Mouse (Mus musculus) heart, postnatal 36 days (tissue): ENCODE measurements at regions not wholly inside any gene's neighbourhood (a gene's known extent, or its start where the extent isn't known, plus 50 kb on each side); places are given as distances from the start of the nearest gene placed in this dataset.

Source experiments
- DNase-seq, 2 experiments: peaks; one replicate each; pipeline ENCODE4 v3.0.0; 2021 to 2022
- intact Hi-C: fragments of 180-260 bp; cut with DNase I; formaldehyde crosslinking; loops from one replicate; pipeline ENCODE4 v1.15.1; 2025

DNA sequence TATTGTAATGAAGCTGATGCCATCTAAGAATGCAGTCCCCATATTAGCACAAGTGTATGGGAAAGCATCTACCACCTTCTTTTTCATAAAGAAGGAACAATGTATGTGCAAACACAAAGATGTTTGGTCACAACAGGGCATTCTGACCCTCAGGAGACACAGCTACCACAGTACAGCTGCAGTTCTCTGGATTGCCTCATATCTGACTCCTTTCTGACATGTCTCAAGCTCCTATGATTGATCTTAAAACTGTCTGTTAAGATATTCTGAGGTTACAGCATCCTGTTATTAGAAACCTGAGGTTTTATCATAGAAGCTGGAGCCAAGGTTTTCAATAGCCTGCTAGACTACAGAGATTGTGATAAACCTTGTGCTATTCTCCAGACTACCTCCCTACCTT is 813.0 kb downstream of the Ryr2 start:
- no peak for DNase-seq
- intact Hi-C loops: no loop called here

- intact Hi-C loops: no loop called here
- no peak for DNase-seq
Observed at GRCm38 (mm10) chr13:11273896-11274295, 832.8 kb downstream of the Ryr2 start.

- intact Hi-C loops: no loop called here
- peak; percentile 29 to 41 for DNase-seq
Observed at GRCm38 (mm10) chr13:11268673-11269340, 837.9 kb downstream of the Ryr2 start.

GRCm38 (mm10) chr13:11247541-11247940 is 859.2 kb downstream of the Ryr2 start:
- DNase-seq: no peak
- intact Hi-C loops: no loop called here

- intact Hi-C loops: no loop called here
- DNase-seq: no peak
Observed at GRCm38 (mm10) chr13:11216671-11217330, 856.2 kb upstream of the Chrm3 start.

DNA sequence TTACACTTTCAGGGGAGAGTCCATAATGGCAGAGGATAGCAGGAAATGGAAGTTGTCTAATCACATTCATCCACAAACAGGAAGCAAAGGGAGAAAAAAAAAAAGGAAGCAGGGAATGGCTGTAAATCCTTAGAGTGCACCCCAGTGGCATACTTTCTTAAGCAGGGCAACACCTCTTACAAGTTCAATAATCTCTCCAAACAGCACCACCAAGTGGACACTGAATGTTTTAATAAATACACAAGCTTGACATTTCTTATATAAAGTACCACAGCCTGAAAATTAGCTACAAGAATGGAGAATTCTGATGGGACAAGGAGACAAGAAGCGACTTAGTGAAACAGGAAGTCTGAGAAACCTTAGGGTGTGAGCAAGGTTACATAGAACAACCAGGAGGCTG is 849.5 kb upstream of the Chrm3 start:
- intact Hi-C loops: no loop called here
- no peak for DNase-seq

DNA sequence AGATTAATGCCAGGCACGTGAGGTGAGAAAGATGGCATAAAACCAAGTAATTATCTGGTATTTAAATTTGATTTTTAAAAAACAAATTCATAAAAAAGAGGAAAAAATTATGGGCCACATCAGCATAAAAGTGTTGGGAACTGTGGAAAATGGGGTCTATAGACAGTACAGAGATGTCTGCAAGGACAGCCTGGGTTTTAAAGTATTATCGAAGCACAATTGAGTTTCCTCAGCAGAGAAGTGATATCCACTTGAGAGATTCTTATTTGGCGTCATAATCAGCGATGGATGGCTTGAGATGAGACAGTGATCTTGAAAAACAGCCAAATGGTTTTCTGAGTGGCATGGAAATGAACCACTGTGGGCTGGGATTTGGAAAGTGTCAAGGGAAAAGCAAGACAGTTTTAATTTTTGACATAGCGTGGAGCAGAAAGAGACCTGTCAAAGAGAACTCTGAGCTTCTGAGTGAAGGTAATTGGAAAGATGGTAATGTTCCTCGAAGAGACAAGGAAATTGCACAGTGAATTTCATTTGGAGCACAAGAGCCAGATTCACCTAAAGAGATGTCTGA is 844.7 kb upstream of the Chrm3 start:
- no peak for DNase-seq
- intact Hi-C loops: no loop called here

DNA sequence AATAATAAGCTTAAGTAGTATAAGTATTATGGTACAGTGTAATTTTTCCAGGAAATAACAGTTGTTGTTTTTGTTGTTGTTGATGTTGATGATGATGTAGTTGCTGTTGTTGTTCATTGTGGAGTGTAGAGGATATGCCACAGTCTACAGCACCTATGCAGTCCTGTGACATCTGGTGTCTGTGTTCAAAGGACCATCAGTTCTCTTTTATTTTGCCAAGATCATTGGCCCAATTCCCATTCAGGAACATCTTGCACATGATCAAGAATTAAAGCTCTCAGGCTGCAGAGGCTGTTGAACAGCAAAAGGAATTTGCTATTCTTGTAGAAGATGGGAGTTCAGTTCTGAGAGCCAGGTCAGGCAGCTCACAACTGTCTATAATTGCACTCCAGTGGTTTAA is 841.3 kb upstream of the Chrm3 start:
- DNase-seq: no peak
- intact Hi-C loops: no loop called here

GRCm38 (mm10) chr13:11192471-11192870 is 831.8 kb upstream of the Chrm3 start:
- intact Hi-C loops: no loop called here
- no peak for DNase-seq

DNA sequence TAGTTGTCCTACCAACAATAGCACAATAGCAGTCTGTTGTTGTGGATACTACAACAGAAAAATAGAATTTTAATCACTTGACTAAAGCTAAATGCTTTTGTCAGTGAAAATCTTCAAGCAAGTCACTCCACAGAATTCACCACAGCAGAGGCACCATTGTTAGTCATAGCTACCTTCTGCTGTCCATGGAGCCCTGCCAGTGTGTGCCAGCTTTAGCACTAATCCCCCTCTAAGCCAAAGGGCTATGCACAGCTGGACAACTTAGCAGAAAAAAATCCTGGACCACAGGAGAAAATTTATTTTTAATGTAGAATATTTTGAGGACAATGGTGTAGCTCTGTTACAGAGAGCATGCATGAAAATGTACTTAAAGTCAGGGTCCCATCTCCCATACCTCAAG is 820.5 kb upstream of the Chrm3 start:
- DNase-seq: no peak
- intact Hi-C loops: no loop called here

GRCm38 (mm10) chr13:11180356-11180755 is 819.7 kb upstream of the Chrm3 start:
- DNase-seq: no peak
- intact Hi-C loops: no loop called here

DNA sequence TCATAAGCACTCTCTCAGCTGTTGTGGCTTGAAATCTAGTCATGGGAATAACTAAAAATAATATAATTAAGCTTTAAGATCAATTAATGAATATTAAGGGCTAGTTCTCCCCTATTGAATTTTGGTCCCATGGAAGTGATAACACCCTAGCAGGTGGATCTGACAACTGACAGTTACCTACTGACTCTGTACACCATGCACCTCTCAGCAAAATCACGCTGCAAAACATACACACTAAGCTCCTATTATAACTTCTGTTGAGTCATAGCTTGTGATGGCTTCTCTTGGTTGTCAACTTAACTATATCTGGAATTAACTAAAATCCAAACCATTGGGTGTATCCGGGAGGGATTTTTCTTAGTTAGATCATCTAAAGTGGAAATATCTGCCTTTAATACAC is 817.9 kb upstream of the Chrm3 start:
- intact Hi-C loops: no loop called here
- DNase-seq: no peak

DNA sequence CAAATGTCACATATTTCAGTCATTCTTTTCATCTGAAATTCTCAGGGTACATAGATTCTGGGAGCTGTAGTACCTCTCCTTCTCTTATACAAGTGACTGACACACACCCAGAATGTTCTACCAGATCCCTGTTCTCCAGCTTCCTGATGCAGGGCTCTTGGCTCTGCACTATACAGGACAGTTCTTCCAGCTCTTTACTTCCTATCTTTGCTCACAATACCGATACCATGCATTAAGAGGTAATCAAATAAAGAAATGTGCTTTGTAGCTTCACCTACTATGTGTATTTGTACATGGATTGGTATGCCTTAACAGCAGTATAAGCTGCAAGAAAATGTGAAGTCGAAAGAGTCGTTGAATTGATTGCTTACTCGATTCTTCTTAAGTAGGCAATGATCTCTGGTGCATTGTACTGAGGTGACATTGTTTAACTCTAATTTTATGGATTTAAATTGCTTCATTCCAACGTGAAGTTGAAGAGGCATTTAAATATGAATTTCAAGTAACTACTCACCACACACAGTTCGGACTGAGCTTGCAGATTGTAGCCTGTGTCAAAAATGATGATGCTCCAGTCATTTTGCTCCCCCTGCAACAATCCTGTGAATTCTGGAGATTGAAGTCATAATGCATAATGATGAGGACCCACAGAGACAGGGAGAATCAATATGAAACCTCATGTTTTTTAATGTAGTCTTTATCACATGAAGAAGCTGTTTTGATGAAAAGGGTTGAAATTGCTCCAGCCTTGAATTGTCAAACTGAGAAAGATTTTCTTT is 817.2 kb upstream of the Chrm3 start:
- intact Hi-C loops: no loop called here

DNA sequence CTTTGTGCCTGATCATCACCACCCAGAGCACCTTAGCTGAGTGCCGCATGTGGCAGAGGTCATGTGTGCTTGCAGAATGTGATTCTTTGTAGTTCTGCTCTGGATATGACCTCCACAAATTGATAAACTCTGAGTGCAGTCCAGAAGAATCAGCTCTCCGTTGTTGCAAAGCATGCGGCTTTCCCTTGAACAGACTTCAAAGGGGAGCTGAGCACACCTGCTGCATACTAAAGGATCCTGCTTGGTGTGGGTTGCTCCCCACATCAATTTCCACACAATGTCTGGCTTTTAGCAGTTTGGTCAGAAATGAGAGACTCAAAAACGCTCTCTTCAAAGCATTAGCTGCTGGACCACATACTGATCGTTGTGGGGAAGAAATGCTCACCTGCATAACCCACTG is 806.5 kb upstream of the Chrm3 start:
- intact Hi-C loops: no loop called here
- DNase-seq: no peak

More for the DNA sequence above, 817.2 kb upstream of the Chrm3 start:
- DNase-seq: no peak

DNA sequence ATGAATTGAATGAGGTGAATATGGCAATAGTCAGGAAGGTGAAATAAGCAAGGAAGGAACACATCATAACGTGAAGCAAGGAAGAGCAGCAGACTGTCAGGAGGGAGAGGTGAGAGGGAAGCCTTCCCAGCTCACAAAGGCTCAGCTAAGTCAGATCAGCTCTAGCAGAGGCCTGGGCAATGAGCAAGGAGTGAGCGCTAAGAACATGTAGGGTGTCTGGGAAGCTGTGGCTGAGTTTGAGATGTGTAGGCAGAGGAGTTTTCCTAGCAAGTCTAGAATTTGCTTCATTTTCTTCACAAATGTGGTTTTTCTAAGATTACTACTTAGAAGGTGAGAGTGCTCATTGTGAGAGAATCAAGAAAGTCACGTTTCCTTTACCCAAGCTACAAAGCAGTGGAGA is 803.5 kb upstream of the Chrm3 start:
- DNase-seq: no peak
- intact Hi-C loops: no loop called here

DNA sequence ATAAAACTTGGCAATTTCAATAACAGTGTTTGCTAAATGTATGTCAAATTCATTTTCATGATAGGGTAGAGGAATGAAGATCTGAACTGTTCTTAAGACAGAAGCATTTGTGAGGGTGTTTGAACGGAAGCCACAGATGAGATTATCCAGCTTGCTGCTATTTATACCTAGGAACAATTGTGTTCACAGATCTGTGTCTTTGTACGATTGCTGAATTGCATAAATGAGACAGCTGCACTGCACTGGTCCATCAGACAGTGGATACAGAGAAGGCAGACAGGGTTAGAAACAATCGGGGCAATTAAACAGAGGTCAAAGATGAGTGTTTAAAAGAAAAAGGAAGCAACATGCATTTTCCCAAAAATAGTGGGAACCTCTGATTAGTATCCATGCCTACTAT is 786.6 kb upstream of the Chrm3 start:
- intact Hi-C loops: no loop called here
- DNase-seq: no peak

GRCm38 (mm10) chr13:11107693-11108092 is 747.0 kb upstream of the Chrm3 start:
- intact Hi-C loops: no loop called here
- no peak for DNase-seq

GRCm38 (mm10) chr13:11106426-11106825 is 745.8 kb upstream of the Chrm3 start:
- no peak for DNase-seq
- intact Hi-C loops: no loop called here

- intact Hi-C loops: no loop called here
- peak; percentile 5 to 27 for DNase-seq
Observed at GRCm38 (mm10) chr13:11105571-11105970, 744.9 kb upstream of the Chrm3 start.

DNA sequence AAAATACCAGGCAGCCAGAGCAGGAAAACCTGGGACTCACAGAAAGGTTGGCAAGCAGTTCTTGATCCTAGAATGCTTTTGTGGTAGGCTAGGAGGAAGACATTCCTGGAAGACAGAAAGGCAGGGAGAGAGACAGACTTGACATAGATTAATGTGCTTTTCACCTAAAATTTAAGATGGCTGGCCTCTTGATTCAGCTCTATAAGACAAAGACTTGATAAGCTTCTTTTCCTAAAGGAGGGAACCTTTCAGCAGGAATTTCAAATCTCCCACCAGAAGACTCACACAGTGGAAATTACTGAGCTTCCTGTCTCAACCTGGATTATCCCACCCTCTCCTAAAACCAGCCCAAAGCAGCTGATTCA is 738.9 kb upstream of the Chrm3 start:
- intact Hi-C loops: no loop called here
- DNase-seq: no peak

DNA sequence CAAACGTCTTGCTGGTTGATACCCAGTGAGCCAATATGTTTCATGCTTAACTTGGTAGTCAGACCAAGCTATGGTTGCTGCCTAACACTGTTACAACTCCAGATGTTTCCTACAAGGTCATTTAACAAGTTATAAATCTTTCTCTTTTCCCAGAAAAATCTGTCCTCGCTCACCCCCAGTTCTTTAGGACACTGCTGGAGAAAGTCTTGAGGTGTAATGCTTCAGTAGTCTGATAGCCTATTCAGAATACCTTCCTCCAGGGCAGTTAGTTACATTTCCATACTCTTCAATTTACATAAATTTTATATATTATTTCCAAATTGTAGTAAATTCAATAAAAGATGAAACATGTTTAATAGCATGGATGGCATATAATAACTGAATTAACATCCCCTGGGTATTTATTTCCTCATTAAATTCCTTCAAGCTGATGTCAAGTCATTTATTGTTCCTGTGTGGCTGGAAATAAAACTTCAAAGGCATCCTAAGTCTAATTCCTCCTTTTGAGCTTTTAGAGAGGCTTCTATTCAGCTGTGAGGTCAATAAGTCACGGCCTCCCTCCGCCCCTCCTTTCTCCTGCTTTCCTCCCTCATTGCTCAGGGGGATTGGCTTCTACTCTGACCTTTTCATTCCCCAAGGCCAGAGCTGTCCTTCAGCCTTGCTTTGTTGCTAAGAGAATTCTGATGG is 738.4 kb upstream of the Chrm3 start:
- DNase-seq: peak in 1 of 2 experiments; percentile 1
- intact Hi-C loops: no loop called here
